Mouse (Mus musculus): Measurements from ENCODE around the gene Cdc20b.
"Not testable (repeated sequence)": the region's sequence is repeated elsewhere in the genome, so short reads cannot be mapped to it uniquely, and the experiment has no call there.

The Cdc20b gene

DNA sequence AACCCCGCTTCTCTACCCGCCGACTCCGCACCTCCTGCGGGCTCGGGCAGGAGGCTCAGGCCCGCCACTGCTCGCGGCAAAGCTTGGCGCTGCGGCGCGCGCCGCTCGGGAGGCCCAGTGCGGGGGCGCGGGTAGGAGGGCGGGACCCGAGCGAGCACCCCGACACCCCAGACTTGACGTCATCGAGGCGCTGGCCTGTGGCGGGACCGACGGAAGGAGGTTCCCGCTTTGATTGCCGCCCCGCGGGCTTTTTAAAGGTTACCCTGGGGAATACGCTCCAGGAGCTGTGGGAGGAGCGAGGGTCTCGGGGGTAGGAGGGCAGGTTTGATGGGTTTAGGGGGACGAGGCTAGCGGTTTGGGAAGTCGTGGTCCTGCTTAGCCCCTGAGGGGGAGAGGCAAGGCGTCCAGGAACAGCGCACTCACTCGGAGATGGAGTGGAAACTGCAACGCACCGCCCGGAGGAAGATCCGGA lies at the start of gene Cdc20b:
Cdc20b (plus strand) TSS at position 162 of the 472 bp plus-strand sequence.
- DNase-seq (ENCODE audit: low spot score) = peak; percentile 34

DNA sequence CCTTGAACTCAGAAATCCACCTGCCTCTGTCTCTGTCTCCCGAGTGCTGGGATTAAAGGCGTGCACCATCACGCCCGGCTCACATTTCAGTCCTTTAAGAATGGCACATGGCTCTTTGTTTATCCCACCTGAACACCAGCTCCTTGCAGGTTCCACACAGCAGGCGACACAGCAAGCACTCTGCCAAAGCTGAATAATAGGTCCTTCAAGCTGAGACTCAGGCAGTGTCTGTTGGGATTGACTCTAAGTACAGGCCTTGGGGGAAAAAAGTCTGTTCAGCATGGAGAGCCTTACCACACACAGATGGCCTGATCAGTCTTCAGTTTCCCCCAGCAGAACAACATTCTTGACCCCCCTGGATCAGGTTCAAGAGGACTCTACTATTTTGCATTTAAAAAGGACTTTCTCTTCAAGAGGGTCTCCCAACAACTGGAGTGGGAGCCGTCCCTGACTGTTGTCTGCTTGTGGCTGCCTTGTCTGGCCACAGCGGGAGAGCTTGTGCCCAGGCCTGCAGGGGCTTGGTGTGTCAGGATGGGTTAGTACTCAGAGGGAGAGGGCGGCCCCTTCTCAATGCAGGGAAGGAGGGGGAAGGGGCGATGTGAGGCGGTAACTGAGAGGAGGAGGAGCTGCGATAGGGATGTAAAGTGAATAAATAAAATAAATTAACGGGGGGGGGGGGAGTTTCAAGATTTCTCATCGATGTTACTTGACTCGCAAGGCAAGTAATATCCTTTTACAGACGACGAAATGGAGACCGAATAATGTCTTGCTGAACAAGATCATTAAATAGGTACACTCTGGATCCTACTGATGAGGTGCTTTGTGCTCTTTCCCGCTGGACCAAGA lies 49.1 kb upstream of the Cdc20b start:
- DNase-seq (ENCODE audit: low spot score) = peak; percentile 72

DNA sequence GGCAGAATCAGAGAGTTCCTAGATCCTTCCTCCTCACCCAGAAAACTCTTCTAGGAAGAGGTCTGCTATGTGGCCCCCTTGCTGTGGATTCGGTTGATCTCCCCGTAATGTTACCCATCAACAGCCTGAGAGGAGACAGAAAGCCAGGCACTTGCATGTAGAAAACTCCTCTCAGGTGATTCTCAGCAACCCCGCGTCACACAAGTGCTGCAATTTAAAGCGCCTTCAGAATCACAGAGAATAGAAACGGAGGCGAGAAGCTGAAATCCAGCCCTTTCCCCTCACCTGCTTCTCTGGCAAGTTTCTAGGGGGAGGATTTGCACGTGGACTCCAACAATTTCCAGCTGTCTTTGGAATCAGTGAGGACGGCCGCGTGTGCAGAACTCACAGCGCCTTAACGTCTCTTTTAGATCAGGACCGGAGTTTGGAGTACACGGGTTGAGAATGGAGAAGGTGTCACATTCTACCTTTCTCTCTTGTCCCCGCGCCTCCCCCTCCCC lies 48.4 kb upstream of the Cdc20b start:
- DNase-seq (ENCODE audit: low spot score) = no peak

DNA sequence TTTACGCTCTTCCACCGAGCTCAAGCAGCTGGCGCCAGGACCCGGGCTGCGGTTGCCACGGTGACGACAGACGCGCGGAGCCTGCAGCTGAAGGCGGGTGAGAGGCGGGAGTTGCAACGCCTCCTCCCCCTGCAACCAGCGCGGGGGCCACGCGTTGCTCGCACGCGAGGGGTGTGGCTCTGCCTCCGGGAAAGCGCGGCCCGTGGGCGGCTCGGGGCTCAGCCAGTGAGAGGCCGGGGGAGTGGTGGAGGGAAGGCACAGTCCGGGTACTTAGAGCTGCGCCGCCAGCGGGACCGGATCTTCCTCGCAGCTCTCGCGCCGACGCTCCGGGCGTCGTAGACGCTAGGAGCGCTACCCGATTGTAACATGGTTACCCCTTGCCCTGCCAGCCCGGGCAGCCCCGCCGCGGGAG lies 47.4 kb upstream of the Cdc20b start, which contains the start of gene Ccno:
Ccno (plus strand) TSS at position 271 of the 412 bp plus-strand sequence.
- DNase-seq (ENCODE audit: low spot score) = peak; percentile 93

DNA sequence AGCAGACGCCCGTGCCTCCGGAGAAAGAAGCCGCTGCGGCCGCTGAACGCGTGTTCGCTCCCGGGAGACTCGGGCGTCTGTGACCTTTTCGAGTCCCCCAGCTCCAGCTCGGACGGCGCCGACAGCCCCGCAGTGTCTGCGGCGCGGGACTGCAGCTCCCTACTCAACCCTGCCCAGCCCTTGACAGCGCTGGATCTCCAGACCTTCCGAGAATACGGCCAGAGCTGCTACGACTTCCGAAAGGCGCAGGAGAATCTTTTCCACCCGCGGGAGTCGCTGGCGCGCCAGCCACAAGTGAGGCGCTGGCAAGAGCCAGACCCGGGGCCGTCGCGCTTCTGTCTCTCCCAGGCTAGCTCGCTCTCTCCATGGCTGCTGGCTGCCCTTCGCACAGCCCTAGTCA lies 46.9 kb upstream of the Cdc20b start:
- peak; percentile 47 for DNase-seq (ENCODE audit: low spot score)

DNA sequence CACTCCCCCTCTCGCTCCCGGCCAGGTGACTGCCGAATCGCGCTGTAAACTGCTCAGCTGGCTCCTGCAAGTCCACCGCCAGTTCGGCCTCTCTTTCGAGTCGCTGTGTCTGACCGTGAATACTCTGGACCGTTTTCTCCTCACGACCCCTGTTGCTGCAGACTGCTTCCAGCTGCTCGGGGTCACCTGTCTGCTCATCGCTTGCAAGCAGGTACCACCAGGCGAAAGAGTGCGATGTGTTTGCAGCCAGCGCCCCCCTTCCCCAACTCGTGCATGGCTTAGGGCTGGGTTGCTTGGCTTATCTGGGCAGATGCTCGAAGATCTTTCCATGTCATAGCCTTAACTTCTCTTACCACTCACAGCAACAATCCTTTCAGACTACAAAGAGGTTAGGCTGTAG lies 46.0 kb upstream of the Cdc20b start:
- no peak for DNase-seq (ENCODE audit: low spot score)

DNA sequence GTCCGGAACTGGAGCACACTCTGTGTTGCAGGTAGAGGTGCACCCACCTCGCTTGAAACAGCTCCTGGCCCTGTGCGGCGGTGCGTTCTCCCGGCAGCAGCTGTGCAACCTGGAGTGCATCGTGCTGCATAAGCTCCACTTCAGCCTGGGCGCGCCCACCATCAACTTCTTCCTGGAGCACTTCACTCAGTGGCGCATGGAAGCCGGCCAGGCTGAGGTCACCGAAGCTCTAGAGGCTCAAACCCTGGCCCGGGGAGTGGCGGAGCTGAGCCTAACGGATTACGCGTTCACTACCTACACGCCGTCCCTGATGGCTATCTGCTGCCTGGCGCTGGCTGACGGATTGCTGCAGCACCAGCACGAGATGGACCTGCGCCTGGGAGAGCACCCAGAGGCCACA lies 45.4 kb upstream of the Cdc20b start:
- DNase-seq (ENCODE audit: low spot score) = peak; percentile 44

DNA sequence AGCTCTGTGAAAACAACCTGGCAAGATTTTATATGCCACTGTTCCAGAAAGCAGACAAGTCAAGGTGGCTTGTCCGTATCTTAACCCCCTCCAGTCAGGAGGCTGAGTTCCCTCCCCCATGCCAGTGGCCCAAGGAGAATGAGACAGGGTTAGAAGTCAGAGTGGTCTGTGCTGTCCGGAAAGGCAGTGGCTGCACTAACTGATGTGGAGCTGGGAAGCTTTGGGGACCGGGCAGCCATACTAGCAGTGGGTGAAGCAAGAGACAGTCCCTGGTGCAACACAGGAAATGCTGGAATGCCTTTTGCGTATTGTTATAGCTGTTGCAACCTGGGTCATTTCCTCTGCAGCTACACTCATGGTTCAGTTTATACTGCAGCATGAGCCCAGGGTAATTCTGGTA lies 44.6 kb upstream of the Cdc20b start:
- DNase-seq (ENCODE audit: low spot score) = peak; percentile 26

DNA sequence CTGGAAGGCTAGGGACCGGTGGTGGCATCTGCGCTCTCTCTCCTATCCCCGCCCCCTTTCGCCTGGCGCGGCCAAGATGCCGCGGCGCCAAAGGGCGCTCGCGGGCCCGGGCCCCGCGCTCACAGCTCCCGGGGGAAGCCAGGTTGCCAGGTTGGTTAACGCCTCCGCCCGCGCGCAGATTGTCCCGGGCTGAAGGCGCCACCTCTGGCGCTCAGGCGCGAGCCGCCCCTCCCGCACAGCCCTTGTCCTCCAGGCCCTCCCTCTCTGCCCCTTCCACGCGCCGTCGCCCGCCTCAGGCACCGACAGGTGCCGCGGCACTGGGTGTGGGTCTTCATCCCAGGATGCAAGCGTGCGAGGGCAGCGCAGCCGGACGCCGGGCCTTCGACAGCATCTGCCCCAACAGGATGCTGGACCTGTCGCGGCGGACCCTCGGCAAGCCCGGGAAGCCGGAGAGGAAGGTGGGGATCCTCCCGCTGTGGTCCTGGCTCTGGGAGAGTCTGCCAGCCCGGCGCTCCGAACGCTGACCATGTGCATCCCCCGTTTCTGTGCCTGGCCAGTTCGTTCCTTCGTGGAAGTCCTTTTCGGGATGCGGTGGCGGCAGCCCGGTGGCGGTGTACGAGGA lies 41.3 kb upstream of the Cdc20b start, which contains the start of gene Mcidas:
Mcidas (plus strand) TSS at position 315 of the 622 bp plus-strand sequence.
- peak; percentile 20 for DNase-seq (ENCODE audit: low spot score)

DNA sequence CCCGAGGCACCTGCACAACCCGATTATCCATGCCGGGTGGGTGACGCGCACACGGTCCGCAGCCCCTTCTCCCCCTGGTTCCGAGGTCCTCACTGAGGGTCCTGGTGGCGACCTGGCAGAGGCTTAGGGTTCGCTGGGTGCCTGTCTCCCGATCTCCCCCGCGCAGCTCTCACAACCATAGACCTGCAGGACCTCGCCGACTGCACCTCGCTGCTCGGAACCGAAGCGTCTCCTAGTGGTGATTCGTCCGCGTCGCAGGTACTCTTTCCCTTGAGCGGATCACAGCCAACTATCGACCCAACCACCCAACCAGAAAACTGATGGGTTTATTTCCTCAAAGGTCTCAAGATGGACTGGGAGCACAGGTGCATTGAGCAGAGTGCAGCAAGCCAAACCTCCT lies 40.7 kb upstream of the Cdc20b start:
- peak; percentile 82 for DNase-seq (ENCODE audit: low spot score)

DNA sequence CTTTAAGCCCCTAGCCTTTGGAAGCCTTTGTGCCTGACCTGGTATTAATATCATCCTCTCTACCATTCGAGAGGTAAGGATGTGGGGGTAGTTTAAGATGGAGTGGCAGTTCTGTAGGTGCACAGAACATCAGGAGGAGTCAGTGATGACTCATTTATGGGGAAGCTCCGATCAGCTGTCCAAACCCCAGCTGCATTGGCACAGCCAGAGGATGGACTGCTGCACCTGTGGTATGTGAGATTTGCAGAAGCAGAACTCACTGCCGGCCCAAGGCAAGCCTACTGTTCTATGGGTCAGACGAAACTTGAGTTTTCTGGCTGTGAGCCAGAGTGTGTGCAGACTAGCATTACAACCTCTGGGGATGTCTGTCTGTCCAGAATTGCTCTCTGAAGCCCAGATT lies 38.5 kb upstream of the Cdc20b start:
- no peak for DNase-seq (ENCODE audit: low spot score)

DNA sequence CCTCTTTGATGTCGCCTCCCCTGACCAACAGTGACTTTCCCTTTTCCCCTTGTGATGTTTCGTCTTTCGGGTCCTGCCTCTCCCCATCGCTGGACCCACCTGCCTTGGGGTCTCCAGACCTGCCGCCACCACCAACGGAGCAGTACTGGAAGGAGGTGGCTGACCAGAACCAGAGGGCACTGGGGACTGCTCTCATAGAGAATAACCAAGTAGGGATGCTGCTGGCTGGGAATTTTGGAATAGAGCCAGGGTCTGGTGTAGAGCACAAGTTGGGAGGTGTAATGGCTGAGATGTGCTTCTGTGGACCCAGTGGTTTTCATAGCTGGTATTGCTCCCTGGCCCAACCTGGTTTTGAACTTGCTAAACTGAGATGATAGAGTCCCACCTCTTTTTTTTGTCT lies 37.5 kb upstream of the Cdc20b start:
- no peak for DNase-seq (ENCODE audit: low spot score)

DNA sequence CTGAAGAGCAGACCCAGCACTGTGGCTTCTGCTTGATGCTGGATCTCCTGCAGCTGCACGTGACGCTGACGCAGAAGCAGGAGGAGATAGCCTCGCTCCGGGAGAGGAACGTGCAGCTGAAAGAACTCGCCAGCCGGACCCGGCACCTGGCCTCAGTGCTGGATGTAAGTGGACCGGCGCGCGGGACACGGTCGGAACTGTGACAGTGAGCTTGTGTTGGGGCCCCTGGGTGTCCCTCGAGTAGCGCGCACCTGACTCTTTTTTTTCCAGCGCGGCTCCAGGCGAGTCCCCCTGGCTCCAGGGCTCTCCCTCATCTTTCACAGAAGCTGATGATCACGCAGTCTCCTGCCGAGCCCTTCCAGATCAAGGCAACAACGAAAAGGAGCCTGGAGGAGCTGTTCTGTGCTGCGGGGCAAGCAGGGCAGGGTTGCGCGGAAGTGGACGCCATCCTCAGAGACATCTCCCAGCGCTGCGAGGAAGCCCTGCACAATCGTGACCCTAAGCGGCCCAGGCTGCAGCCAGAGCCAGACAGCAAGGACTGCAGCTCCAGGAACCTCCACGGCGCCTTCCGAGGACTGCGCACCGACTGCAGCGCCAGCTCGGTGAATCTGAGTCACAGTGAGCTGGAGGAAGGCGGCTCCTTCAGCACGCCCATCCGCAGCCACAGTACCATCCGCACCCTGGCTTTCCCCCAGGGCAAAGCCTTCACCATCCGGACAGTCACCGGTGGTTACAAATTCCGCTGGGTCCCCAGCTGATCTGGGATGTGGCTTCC lies 36.3 kb upstream of the Cdc20b start:
- DNase-seq (ENCODE audit: low spot score) = peak; percentile 73

DNA sequence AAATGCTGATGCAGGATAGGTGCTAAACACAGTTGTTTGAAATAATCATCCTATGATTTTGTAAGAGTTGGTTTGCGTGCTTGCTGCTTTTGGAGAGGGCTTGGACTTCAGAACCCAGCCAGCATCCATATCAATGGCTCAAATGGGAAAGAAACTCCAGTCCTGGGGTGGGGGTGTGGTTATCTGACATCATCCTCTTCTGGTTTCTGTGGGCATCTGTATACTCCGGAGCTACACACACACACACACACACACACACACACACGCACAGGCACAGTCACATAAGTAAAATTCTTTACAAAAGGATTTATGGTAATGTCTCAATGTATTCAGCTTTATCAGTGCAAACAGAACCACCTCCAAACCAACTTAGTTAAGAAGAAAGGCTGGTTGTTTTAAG lies 34.8 kb upstream of the Cdc20b start:
- DNase-seq (ENCODE audit: low spot score) = no peak

DNA sequence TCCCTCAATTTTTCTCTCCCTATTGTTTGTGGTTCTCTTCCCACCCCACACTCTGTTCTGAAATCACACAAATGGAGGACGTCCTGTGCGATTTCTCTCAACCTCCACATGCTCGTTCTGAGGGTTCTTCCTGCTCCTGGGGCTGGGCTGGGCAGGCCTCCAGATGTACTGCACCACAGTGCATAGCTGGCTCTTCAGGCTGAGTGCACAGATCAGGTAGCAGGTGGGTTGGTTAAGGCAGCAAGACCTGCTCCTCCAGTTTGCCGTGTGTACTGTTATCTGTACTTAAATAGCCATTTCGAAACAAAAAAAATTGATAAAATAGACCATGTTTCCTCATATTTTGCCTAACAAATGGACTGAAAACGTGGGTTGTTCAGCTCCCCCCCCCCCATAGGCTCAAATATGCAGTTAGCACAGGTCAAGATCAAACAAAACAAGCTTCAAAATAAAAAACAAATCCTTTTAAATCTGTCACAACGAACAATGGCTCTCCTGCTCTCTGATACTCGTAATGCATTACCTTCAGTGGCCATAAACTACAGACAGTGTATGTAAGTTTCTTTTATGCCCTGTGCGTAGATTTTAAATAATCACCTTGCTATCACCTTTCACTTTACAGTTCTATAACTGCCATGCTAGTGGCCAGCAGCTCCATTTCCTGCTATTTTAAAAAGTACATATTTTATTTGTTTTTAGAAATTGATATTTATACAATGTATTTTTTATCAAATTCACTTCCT lies 34.2 kb upstream of the Cdc20b start:
- no peak for DNase-seq (ENCODE audit: low spot score)

DNA sequence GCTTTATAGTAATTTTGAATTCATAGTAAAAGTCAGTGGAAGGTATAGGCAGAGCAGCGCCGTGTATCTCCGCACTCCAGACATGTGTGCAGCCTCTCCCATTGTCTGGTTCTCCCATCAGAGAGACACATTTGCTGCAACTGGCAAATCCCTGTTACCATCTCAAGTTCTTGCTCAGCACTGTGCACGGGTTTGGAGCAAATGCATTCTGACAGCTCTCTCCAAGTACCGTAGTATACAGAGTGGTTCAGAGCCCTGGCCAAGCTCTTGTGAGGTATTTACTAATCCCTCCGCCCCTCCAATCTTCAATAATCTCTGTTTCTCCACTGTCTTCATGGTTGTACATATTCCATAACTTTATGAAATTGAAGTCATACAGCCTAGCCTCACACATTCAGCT lies 22.2 kb upstream of the Cdc20b start:
- DNase-seq (ENCODE audit: low spot score) = no peak

DNA sequence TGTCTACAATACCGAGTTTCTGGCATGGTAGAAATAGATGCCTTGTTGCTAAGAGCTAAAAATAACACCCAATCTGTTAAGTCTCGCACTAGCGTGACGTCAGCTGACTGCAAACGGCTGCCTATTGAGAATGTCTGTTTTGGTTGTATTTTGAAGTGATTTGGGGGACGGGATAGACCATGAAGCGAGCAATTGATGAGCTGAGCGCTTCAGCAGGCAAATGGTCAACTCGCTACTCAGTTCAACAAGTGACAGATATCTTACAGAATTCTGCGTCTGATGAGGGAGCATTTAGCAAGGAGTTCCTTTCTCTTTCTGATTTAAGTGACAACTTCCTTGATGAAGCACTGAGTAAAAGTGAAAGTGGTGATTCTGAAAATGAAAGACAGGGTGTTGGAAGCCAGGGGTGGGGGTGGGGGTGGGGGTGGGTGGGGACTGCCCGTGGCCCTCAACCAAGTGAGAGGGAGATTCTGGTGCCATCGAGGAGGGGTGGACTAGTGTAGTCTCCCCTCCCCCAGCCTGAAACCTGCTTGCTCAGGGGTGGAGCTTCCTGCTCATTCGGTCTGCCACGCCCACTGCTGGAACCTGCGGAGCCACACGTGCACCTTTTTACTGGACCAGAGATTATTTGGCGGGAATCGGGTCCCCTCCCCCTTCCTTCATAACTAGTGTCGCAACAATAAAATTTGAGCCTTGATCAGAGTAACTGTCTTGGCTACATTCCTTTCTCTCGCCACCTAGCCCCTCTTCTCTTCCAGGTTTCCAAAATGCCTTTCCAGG lies 21.5 kb upstream of the Cdc20b start:
- not testable (repeated sequence) for DNase-seq (ENCODE audit: low spot score)

DNA sequence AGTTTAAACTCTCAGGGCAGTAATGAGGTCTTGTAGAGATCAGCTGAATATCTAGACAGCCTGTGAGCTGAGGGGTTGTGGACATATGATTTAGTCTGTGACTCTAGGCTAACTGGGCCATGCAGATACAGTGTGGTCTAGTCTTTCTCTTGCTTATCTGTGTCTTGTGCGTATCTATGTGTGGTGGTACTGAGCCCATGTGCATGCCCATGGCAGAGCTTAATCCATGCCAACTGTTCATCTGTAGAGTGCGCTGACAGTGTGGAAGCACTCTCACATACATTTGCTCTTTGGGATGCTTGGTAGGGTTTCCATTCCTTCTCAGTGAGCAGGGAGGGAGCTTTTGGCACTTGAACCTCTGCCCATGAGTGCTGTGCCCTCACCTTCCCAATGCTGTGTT lies 13.4 kb upstream of the Cdc20b start:
- no peak for DNase-seq (ENCODE audit: low spot score)

DNA sequence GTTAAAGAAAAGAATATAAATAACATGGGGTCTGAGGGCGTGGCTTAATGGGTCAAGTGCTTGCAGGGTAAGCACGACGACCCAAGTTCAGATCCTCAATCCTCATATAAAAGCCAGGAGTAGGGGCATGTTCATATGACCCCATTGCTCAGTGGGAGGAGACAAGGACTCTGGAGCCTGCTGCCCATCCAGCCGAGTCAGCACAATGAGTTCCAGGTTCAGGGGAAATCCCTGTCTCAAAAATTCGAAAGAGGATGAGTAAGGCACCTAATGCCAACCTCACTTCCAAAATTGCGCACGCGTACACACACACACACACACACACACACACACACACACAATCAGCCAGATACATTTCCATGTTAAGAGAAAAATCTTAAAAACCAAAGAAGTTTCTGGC lies 12.4 kb upstream of the Cdc20b start:
- no peak for DNase-seq (ENCODE audit: low spot score)

DNA sequence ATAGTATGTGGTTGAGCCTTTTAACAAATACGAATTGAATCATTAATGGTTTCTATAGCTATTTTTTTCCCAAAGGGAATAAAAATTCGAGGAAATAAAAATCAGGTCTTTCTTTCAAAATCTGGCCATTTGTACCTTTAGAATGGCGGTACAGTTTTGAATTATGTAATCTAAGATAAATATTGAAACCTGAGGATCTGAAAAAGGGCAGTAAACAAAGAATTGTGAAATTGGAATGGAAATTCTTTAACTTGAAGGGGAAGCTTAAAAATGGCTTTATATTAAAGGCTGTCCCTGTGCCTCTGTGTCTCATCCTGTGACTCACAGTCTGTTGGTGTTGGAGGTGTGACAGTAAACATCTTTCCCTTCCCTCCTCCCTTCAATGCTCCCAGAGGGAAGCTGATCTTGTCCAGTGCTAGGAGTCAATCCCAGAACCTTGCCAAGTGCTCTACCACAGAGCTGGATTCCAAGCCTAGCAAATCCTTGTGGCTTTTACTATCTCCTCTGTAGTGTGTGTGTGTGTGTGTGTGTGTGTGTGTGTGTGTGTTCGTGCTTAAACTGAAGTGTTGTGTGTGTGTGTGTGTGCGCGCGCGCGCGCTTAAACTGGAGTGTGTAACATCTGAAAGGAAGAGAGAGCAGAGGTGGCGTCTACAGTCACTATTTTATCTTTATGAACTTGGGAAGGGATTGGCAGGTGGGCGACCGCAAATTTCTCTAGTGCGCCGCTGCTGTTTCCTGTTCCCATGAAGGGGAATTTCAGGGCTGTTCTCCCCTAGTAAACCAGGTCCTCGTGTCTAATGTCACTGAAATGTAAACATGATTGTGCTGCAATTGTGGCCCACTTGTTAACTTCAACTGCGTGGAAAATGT lies 11.4 kb upstream of the Cdc20b start:
- no peak for DNase-seq (ENCODE audit: low spot score)

Data from embryo, embryonic 10 days (tissue).